Mouse (Mus musculus) lung, postnatal 36 days (tissue): Measurements from ENCODE around the gene Myo1e.

Experiments used
- DNase-seq: peaks from one replicate; pipeline ENCODE4 v3.0.0; 2022; ENCODE audit warnings: mixed read lengths

The Myo1e gene

DNA sequence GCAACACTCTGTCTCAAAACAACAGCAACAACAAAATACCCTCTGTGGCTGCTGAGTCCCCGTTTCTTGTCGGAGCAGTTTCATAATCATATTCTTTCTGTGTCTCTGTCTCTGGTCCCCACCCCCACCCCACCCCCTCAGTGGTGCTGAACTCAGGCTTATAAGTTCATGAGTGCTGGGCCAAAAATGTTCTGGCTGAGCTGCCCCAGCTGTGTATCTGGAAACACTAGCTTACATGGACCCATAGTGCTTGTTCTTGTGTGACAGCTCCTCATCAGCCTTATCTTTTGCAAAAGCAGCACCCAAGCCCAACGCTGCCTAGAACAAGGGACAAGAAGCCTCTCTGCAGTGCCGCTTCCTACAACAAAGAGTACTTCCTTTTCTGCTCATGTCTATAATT, 232.8 kb downstream of the Myo1e start:
- DNase-seq = peak; percentile 59

DNA sequence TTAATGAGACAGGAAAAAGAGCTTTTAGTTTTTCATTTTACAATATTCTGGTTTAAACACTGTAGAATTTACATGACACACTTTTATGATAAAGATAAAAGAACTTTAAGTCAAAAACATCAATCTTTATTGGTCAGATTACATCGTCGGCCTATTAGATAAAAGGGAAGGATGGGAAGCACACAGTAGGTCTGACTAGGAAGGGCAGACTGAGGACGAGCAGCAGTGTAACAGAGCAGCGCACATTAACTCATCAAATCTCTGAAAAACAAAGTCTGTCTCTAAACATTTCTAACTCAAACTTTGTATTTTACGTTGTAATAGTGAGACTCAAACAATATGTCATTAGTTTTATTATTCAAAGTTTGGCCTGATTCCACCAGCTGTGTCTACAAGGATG, 241.9 kb downstream of the Myo1e start:
- DNase-seq = no peak
